Mouse (Mus musculus) midbrain, embryonic 16.5 days (tissue): ENCODE results near the gene Dnaic1. TPM values are rescaled to one million over a fixed set of nuclear protein-coding genes. Genes with fewer than 3 reads are reported as not detected.

ENCODE experiments used
- ATAC-seq: fragments of 200-750 bp; cut with Nextera tagmentation; 2 replicates; pipeline ENCODE4 v1.8.0; 2017; ENCODE audit warnings: moderate TSS enrichment
- H3K27ac ChIP-seq: fragments of 300-500 bp; sonication (generic); 2 replicates; pipeline ENCODE4 v1.5.1; 2014; ENCODE audit warnings: mild to moderate bottlenecking, low read length, mixed read lengths
- H3K27me3 ChIP-seq: fragments of 300-500 bp; sonication (generic); 2 replicates; pipeline ENCODE4 v1.6.1; 2014; ENCODE audit warnings: low read depth, low read length, mixed read lengths; ENCODE audit not compliant: control insufficient read depth, insufficient read depth
- H3K36me3 ChIP-seq: fragments of 300-500 bp; sonication (generic); 2 replicates; pipeline ENCODE4 v1.6.1; 2014; ENCODE audit warnings: mild to moderate bottlenecking, low read length, moderate library complexity, mixed read lengths; ENCODE audit not compliant: control insufficient read depth, insufficient read depth
- H3K4me1 ChIP-seq: fragments of 300-500 bp; sonication (generic); 2 replicates; pipeline ENCODE4 v1.6.1; 2014; ENCODE audit warnings: mild to moderate bottlenecking, low read length, mixed read lengths; ENCODE audit not compliant: control insufficient read depth, insufficient read depth
- H3K4me2 ChIP-seq: fragments of 300-500 bp; sonication (generic); 2 replicates; pipeline ENCODE4 v1.6.1; 2014; ENCODE audit warnings: mild to moderate bottlenecking, low read length, mixed read lengths
- H3K4me3 ChIP-seq: fragments of 300-500 bp; sonication (generic); 2 replicates; pipeline ENCODE4 v1.5.1; 2014; ENCODE audit warnings: low read depth, mild to moderate bottlenecking, low read length, moderate library complexity, mixed read lengths
- H3K9ac ChIP-seq: fragments of 300-500 bp; sonication (generic); 2 replicates; pipeline ENCODE4 v1.6.1; 2014; ENCODE audit warnings: low read depth, low read length, mixed read lengths
- H3K9me3 ChIP-seq: fragments of 300-500 bp; sonication (generic); replicated peaks from 2 replicates; pipeline ENCODE4 v1.6.1; 2014; ENCODE audit warnings: mild to moderate bottlenecking, low read length, mixed read lengths; ENCODE audit not compliant: control insufficient read depth, poor library complexity, severe bottlenecking
- WGBS: fragments of 180-500 bp; shearing (Covaris S2); extraction: QIAGEN DNeasy Blood & Tissue Kit; methylation state at CpG from one replicate; pipeline ENCODE4 v1.1.7; 2014; 5-methylcytosine and 5-hydroxymethylcytosine counted together
- polyA plus RNA-seq: library from polyadenylated mRNA; unstranded; fragments of >200 nt; fragmentation: Nextera tagmentation; extraction: Ambion mirVana; gene quantifications from 2 replicates; pipeline ENCODE4 v1.2.1, GENCODE M21; 2015

Dnaic1 gene
- polyA plus RNA-seq, 1 experiment from 2014 or later, result 2.6 TPM

GRCm38 (mm10) chr4:41557092-41557491 lies 12.5 kb upstream of the Dnaic1 start:
- Histone ChIP-seq H3K36me3 (no peaks in the 10 kb centered on the region), H3K4me1 (peaks cover 14% of the 10 kb centered on the region), H3K4me2 (no peak overlapping the region), H3K4me3 (no peak overlapping the region), H3K27me3 (no peaks in the 10 kb centered on the region), H3K9me3 (no peaks in the 10 kb centered on the region), H3K27ac (no peak overlapping the region; the same call in 1 of the 2 replicates), H3K9ac (no peak overlapping the region)
- ATAC-seq, result no peak
- 56% methylated on average over 3 of the region's 3 CpGs for WGBS

GRCm38 (mm10) chr4:41563297-41563696 lies 6.3 kb upstream of the Dnaic1 start:
- Histone ChIP-seq H3K27ac (no peak overlapping the region), H3K9me3 (no peaks in the 10 kb centered on the region), H3K4me3 (no peak overlapping the region), H3K4me2 (no peak overlapping the region), H3K27me3 (no peaks in the 10 kb centered on the region), H3K9ac (no peak overlapping the region), H3K4me1 (peaks cover 24% of the 10 kb centered on the region), H3K36me3 (no peaks in the 10 kb centered on the region)
- no peak for ATAC-seq
- WGBS, result 91% methylated on average over 5 of the region's 5 CpGs

GRCm38 (mm10) chr4:41566123-41566522 lies 3.5 kb upstream of the Dnaic1 start:
- Histone ChIP-seq H3K4me2 (peak overlapping the region; percentile 9; the same call in 1 of the 2 replicates), H3K4me1 (peaks cover 30% of the 10 kb centered on the region), H3K9ac (peak overlapping the region; percentile 27; the same call in 1 of the 2 replicates), H3K36me3 (no peaks in the 10 kb centered on the region), H3K27me3 (no peaks in the 10 kb centered on the region), H3K9me3 (no peaks in the 10 kb centered on the region), H3K27ac (no peak overlapping the region), H3K4me3 (no peak overlapping the region)
- WGBS, result 14% methylated on average over 3 of the region's 3 CpGs
- ATAC-seq, result no peak

GRCm38 (mm10) chr4:41568239-41568638 lies 1.3 kb upstream of the Dnaic1 start:
- peaks cover 30% of the 10 kb centered on the region for H3K4me1 ChIP-seq
- H3K36me3 ChIP-seq, result no peaks in the 10 kb centered on the region
- H3K4me3 ChIP-seq, result peak overlapping the region; percentile 82
- H3K27ac ChIP-seq, result peak overlapping the region; percentile 92
- peak overlapping the region; percentile 90 for H3K9ac ChIP-seq
- ATAC-seq, result peak; percentile 4; the same call in 1 of the 2 replicates
- H3K27me3 ChIP-seq, result no peaks in the 10 kb centered on the region
- peak overlapping the region; percentile 71 for H3K4me2 ChIP-seq
- no peaks in the 10 kb centered on the region for H3K9me3 ChIP-seq
- WGBS, result 2% methylated on average over 19 of the region's 19 CpGs

- under 1% methylated on average over 57 of the region's 58 CpGs for WGBS
- peak overlapping the region; percentile 90 for H3K9ac ChIP-seq
- H3K27me3 ChIP-seq, result no peaks in the 10 kb centered on the region
- H3K27ac ChIP-seq, result peak overlapping the region; percentile 92
- peak overlapping the region; percentile 82 for H3K4me3 ChIP-seq
- peaks cover 30% of the 10 kb centered on the region for H3K4me1 ChIP-seq
- ATAC-seq, result peak; percentile 41
- H3K9me3 ChIP-seq, result no peaks in the 10 kb centered on the region
- H3K4me2 ChIP-seq, result peak overlapping the region; percentile 71
- H3K36me3 ChIP-seq, result no peaks in the 10 kb centered on the region
Measured at GRCm38 (mm10) chr4:41568682-41569410, 729 bp upstream of the Dnaic1 start.

- 36% methylated on average over 5 of the region's 5 CpGs for WGBS
- no peaks in the 10 kb centered on the region for H3K9me3 ChIP-seq
Measured at GRCm38 (mm10) chr4:41571490-41571889, 1.9 kb downstream of the Dnaic1 start.

GRCm38 (mm10) chr4:41573492-41573891 lies 3.9 kb downstream of the Dnaic1 start:
- Histone ChIP-seq H3K27me3 (no peaks in the 10 kb centered on the region), H3K4me3 (no peak overlapping the region), H3K9ac (no peak overlapping the region), H3K4me2 (no peak overlapping the region), H3K27ac (no peak overlapping the region), H3K36me3 (no peaks in the 10 kb centered on the region), H3K9me3 (no peaks in the 10 kb centered on the region), H3K4me1 (peaks cover 8% of the 10 kb centered on the region; the same call in 1 of the 2 replicates)
- 56% methylated on average over 4 of the region's 4 CpGs for WGBS
- no peak for ATAC-seq

More at GRCm38 (mm10) chr4:41571490-41571889, 1.9 kb downstream of the Dnaic1 start:
- ATAC-seq, result no peak
- H3K4me2 ChIP-seq, result no peak overlapping the region
- no peak overlapping the region for H3K4me3 ChIP-seq
- no peaks in the 10 kb centered on the region for H3K27me3 ChIP-seq
- H3K36me3 ChIP-seq, result no peaks in the 10 kb centered on the region
- no peak overlapping the region for H3K9ac ChIP-seq
- no peak overlapping the region for H3K27ac ChIP-seq
- peaks cover 21% of the 10 kb centered on the region for H3K4me1 ChIP-seq

GRCm38 (mm10) chr4:41575914-41576313 lies 6.3 kb downstream of the Dnaic1 start:
- 39% methylated on average over 6 of the region's 6 CpGs for WGBS
- no peaks in the 10 kb centered on the region for H3K9me3 ChIP-seq

GRCm38 (mm10) chr4:41583353-41583752 lies 13.8 kb downstream of the Dnaic1 start:
- Histone ChIP-seq H3K9ac (no peak overlapping the region), H3K27ac (no peak overlapping the region), H3K4me3 (no peak overlapping the region), H3K4me1 (no peaks in the 10 kb centered on the region), H3K27me3 (no peaks in the 10 kb centered on the region), H3K36me3 (no peaks in the 10 kb centered on the region), H3K4me2 (no peak overlapping the region), H3K9me3 (no peaks in the 10 kb centered on the region)
- peak; percentile 67; the same call in 1 of the 2 replicates for ATAC-seq
- WGBS, result 47% methylated on average over 7 of the region's 7 CpGs

More at GRCm38 (mm10) chr4:41575914-41576313, 6.3 kb downstream of the Dnaic1 start:
- Histone ChIP-seq H3K27ac (no peak overlapping the region), H3K4me1 (peaks cover 2% of the 10 kb centered on the region; the same call in 1 of the 2 replicates), H3K4me3 (no peak overlapping the region), H3K9ac (no peak overlapping the region), H3K36me3 (no peaks in the 10 kb centered on the region), H3K27me3 (no peaks in the 10 kb centered on the region), H3K4me2 (no peak overlapping the region)
- ATAC-seq, result no peak
